Mouse (Mus musculus) megakaryocyte, embryonic 14.5 days (primary cell): Measurements from ENCODE around the gene Fam227b. TPM values are rescaled to one million over a fixed set of nuclear protein-coding genes. Genes with fewer than 3 reads are reported as not detected.

Source experiments
- H3K27me3 ChIP-seq: replicated peaks from 2 replicates; pipeline ENCODE3; 2012; ENCODE audit warnings: inconsistent platforms
- H3K36me3 ChIP-seq: replicated peaks from 2 replicates; pipeline ENCODE3; 2012; ENCODE audit warnings: low read length, inconsistent platforms, mixed read lengths
- H3K4me1 ChIP-seq: 2 replicates; pipeline ENCODE4 v1.6.1; 2012; ENCODE audit warnings: inconsistent platforms
- H3K4me3 ChIP-seq: replicated peaks from 2 replicates; pipeline ENCODE3; 2012; ENCODE audit warnings: moderate library complexity, mild to moderate bottlenecking, inconsistent platforms
- H3K9me3 ChIP-seq: 2 replicates; pipeline ENCODE4 v1.6.1; 2012; ENCODE audit warnings: inconsistent platforms
- FLI1 ChIP-seq: IDR thresholded peaks from 2 replicates; pipeline ENCODE4 v1.6.1; 2012; ENCODE audit warnings: low read length, inconsistent platforms, mixed read lengths
- GATA1 ChIP-seq: IDR thresholded peaks from 3 replicates; pipeline ENCODE4 v1.6.1; 2012; ENCODE audit warnings: mixed read lengths, low read length, inconsistent platforms, borderline replicate concordance
- polyA plus RNA-seq: library from polyadenylated mRNA; stranded (reverse); fragments of >175 nt; gene quantifications from 2 replicates; pipeline ENCODE4 v1.2.3, GENCODE M21; 2012; ENCODE audit warnings: low replicate concordance; ENCODE audit not compliant: insufficient read depth

The Fam227b gene
- polyA plus RNA-seq, 1 experiment: not detected

DNA sequence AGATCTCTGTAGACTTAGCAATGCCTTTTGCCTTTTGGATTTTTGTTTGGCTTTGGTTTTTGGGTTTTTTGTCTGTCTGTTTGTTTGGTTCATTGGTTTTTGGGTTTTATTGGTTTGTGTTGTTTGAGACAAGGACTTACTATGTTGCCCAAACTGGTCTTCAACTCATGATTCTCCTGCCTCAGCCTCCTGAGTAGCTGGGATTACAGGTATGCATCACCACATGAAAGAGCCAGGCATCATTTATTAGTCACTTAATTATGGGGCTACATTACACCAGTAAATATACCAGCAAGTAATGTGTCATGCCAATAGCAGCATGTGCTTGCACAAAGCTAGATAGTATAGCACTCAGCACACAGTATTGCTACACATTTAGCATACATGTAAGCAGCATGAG is 4.1 kb downstream of the Fam227b start:
- H3K4me3 ChIP-seq: no peak overlapping the region
- H3K4me1 ChIP-seq: no peaks in the 10 kb centered on the region; the same call in 1 of the 2 replicates
- H3K27me3 ChIP-seq: no peaks in the 10 kb centered on the region
- no peaks in the 10 kb centered on the region for H3K36me3 ChIP-seq
- no peak for TF ChIP-seq FLI1
- no peak for TF ChIP-seq GATA1
- H3K9me3 ChIP-seq: no peaks in the 10 kb centered on the region; the same call in 1 of the 2 replicates

DNA sequence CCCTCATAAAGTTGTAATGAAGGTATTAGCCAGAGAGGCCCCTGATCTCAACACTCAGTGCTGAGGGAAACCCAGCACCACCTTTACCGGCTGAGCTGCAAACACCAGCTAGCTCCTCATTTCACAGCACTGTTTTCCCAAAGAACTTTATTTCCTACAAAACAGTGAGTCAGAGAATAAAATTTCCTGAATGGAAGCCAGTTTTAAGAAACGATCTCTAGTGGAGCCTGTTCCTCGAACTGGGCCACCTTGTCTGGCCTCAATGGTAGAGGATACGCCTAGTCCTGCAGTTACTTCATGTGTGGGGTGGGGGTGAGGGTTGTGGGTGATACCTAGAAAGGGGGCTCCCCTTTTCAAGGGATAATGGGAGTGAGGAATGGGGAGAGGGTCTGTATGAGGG is 57.2 kb downstream of the Fam227b start:
- no peak overlapping the region for H3K4me3 ChIP-seq
- peaks cover 9% of the 10 kb centered on the region for H3K27me3 ChIP-seq
- no peaks in the 10 kb centered on the region for H3K9me3 ChIP-seq
- H3K4me1 ChIP-seq: no peaks in the 10 kb centered on the region
- TF ChIP-seq GATA1: no peak
- TF ChIP-seq FLI1: no peak
- H3K36me3 ChIP-seq: no peaks in the 10 kb centered on the region

DNA sequence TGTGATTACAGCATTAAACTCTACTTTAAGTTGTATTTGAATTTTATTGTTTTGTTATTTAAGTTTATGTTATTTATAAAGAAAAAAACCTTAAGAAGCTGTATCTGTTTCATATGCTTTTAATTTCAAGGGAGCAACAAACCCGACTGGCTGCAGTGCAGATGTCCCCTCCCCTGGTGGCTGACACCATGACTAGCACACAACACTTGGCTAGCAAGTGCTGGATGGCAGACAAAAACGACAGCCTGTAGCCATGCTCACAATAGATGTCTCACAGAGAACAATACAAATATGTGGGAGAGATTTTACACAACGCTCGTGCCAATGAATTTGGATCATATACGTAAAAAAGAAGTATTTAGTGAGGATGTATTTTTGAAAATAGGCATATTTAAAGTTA is 61.4 kb downstream of the Fam227b start:
- Histone ChIP-seq H3K4me3 (no peak overlapping the region), H3K4me1 (no peaks in the 10 kb centered on the region), H3K27me3 (peaks cover 8% of the 10 kb centered on the region), H3K36me3 (no peaks in the 10 kb centered on the region), H3K9me3 (no peaks in the 10 kb centered on the region)
- TF ChIP-seq GATA1 (no peak), FLI1 (no peak)

DNA sequence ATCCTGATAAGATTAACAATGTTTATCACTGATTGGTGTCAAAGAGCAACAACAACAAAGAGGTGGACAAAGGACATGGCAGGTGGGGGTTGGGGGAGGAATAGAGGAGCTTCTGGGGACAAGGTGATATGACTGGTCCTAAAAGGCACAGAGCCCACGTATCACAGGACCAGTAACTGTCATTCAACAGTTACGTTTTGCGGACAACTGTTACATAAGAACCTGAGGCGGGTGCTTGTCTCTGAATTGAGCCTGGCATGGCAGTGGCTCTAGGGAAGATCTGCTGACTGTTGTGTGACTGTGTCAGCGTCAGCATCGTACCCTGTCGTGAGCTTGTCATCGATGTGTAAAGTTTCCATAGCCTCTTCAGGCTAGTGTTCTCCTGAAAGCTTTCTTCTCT is 65.6 kb downstream of the Fam227b start:
- Histone ChIP-seq H3K9me3 (no peaks in the 10 kb centered on the region), H3K27me3 (peaks cover 5% of the 10 kb centered on the region), H3K4me3 (no peak overlapping the region), H3K4me1 (no peaks in the 10 kb centered on the region), H3K36me3 (no peaks in the 10 kb centered on the region)
- TF ChIP-seq GATA1: no peak

DNA sequence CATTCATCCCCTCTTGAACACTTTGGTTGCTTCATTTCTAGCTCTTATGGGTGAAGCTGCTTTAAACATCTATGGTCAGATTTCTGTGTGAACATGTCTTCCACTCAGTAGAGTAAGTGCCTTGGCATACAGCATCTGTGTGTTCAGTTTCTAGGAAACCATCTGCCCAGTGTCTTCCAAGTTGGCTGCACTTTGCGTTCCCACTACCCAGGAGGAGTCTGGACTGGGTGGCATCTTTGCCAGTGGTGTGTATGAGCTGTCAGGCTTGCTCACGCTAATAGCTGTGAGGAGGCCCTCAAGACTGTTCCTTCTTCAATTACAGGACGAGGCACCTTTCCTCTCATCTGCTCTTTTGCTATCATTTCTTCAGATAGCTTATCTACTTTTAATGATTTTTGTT is 67.5 kb downstream of the Fam227b start:
- Histone ChIP-seq H3K4me1 (no peaks in the 10 kb centered on the region), H3K4me3 (no peak overlapping the region), H3K36me3 (no peaks in the 10 kb centered on the region), H3K9me3 (no peaks in the 10 kb centered on the region), H3K27me3 (peaks cover 5% of the 10 kb centered on the region)
- no peak for TF ChIP-seq GATA1
- no peak for TF ChIP-seq FLI1

DNA sequence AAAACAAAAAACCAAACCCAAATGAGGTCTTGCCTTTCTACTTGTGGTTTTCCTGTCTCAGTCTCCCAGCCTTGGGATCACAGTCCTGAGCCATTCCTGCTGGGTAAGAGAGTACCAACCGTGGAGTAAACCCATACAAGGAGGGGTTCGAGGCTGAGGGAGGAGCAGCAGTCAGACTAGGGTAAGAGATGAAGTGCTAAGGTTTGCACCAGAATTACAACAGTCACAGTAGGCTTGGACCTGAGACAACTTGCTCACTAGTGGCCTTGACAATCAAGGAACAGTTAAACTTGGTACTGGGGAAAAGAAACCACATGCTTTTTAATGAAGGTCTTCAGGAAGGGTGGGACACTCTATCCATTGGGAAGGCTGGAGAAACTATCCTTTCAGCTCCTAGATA is 72.7 kb downstream of the Fam227b start:
- Histone ChIP-seq H3K36me3 (no peaks in the 10 kb centered on the region), H3K9me3 (no peaks in the 10 kb centered on the region), H3K4me1 (peaks cover 7% of the 10 kb centered on the region), H3K27me3 (no peaks in the 10 kb centered on the region), H3K4me3 (no peak overlapping the region)
- TF ChIP-seq FLI1 (no peak), GATA1 (no peak)

DNA sequence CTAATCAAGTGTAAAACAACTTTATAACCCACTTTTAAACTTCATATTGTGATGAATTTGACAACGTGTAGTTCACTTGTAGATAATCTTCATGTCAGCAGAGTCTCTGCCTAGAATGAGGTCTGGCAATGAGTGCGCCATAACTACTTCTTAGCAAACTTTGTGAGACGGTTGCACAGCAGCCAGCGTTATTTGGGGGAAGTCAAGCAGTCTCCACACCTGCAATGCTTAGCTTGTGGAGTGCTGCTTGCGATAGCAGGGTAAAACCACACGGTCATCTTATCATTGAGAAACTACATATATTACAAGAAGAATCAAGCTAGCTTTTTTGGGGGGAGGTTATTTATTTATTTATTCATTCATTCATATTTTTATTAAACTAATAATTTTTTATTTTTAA is 75.3 kb downstream of the Fam227b start:
- Histone ChIP-seq H3K4me1 (peaks cover 7% of the 10 kb centered on the region), H3K27me3 (no peaks in the 10 kb centered on the region), H3K36me3 (no peaks in the 10 kb centered on the region), H3K4me3 (no peak overlapping the region), H3K9me3 (no peaks in the 10 kb centered on the region)
- no peak for TF ChIP-seq GATA1
- no peak for TF ChIP-seq FLI1

DNA sequence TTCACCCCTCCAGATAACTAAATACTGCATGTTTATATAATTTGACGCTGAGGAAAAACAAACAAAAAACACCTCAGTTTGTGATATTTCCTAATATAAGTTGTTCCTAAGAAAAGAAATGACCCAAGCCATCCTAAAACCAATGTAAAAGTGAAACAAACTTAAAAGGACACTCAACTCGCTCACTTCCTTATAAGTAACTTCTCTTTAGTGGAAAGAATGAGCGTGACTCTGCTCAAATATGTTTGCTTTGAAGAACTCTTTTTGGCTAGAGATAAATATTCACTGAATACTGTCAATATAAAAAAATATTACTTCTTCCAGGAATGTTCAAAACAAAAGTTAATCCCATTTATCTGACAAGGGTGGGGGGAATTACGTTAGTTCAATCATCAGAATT is 78.1 kb downstream of the Fam227b start:
- peaks cover 3% of the 10 kb centered on the region for H3K27me3 ChIP-seq
- TF ChIP-seq GATA1 (no peak), FLI1 (no peak)

DNA sequence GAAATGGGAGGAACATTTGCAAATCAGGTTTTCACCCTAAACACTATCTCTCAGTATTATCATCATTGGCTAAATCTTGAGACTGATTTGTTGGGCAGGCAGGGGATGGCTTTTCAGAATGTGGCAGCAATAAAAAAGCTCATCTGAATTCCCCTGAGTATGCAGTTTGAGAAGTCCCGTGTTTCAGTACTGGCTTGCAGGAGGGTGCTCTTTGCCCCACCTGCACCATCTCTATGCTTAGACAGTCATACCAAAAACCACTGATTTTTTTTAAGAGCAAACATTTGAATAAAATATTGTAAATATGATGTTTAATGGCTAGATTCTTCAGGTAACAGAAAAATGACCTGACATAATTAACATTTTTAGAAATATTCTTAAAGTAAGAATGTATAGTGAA is 82.1 kb downstream of the Fam227b start:
- Histone ChIP-seq H3K27me3 (peaks cover 4% of the 10 kb centered on the region), H3K9me3 (no peaks in the 10 kb centered on the region), H3K4me1 (no peaks in the 10 kb centered on the region), H3K4me3 (no peak overlapping the region), H3K36me3 (no peaks in the 10 kb centered on the region)
- no peak for TF ChIP-seq FLI1
- no peak for TF ChIP-seq GATA1

More for the DNA sequence above, 78.1 kb downstream of the Fam227b start:
- Histone ChIP-seq H3K4me1 (peaks cover 3% of the 10 kb centered on the region), H3K36me3 (no peaks in the 10 kb centered on the region), H3K4me3 (no peak overlapping the region), H3K9me3 (no peaks in the 10 kb centered on the region)

DNA sequence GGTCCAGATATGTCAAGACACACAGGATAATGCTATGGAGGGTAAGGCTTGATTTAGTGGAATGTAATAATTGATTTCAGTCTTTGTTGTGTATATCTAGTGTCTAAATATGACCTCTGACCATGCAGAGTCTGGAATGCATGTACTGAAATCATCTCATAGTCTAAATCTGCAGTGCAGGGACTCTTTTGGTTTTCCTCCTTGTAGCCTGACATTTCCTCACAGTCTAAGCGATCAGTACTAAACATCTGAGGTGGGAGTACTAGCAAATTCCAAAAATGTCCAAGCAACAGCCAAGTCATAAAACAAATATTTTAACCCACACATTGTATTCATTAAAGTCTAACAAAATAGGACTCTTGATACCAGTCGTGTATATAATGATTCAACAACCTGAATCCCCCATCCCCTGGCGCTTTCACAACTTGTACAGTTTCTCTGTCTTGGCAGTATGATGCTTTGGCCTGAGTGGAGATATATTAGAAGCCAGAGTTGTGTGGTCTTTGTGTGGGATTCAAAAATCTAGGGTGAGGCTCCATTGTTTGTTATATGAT is 86.4 kb downstream of the Fam227b start:
- TF ChIP-seq FLI1 (no peak), GATA1 (no peak)
- Histone ChIP-seq H3K4me1 (peaks cover 3% of the 10 kb centered on the region; the same call in 1 of the 2 replicates), H3K9me3 (no peaks in the 10 kb centered on the region), H3K27me3 (peaks cover 4% of the 10 kb centered on the region), H3K4me3 (no peak overlapping the region), H3K36me3 (no peaks in the 10 kb centered on the region)

DNA sequence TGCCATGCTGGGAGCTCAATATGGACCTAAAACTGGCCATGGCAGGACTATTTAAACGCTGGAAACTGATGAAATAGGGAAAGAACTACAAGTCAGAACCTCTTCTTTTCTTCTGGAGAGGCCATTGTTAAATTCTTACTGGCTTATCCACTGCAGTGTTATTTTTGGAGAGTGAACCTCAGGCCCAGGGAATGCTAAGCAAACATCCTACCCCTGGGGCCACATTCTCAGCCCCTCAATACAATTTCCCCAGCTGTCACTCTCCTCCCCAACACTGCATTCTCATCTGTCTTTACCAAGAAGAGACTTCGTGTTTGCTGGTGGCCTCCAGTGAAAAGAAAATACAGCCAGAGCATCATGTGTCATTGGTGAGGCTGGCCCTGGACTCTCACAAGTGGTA is 87.0 kb downstream of the Fam227b start:
- peaks cover 4% of the 10 kb centered on the region for H3K27me3 ChIP-seq
- H3K4me3 ChIP-seq: no peak overlapping the region
- no peaks in the 10 kb centered on the region for H3K36me3 ChIP-seq
- H3K9me3 ChIP-seq: no peaks in the 10 kb centered on the region
- TF ChIP-seq FLI1 (no peak), GATA1 (no peak)
- peaks cover 3% of the 10 kb centered on the region; the same call in 1 of the 2 replicates for H3K4me1 ChIP-seq
